Mouse (Mus musculus): ENCODE results near the gene Pih1d1. TPM values are rescaled to one million over a fixed set of nuclear protein-coding genes. Genes with fewer than 3 reads are reported as not detected.

The Pih1d1 gene
- polyA plus RNA-seq (2014; fragmentation: Illumina TruSeq; extraction: RNeasy Lipid Tissue Mini Kit (QIAGEN cat#74804); ENCODE audit: low read depth, low replicate concordance): 2.8 TPM

GRCm38 (mm10) chr7:45154096-45154992, at the start of gene Pih1d1, which contains the start of gene Aldh16a1:
Gene Pih1d1, plus strand, starts transcription at chr7:45154303.
Gene Aldh16a1, minus strand, starts transcription at chr7:45154584.

GRCm38 (mm10) chr7:45124224-45125143, 29.6 kb upstream of the Pih1d1 start, which contains the start of gene Rps11:
Gene Rps11, minus strand, starts transcription at chr7:45124439.

GRCm38 (mm10) chr7:45128624-45129246, 25.4 kb upstream of the Pih1d1 start, which contains the start of gene Rpl13a:
Gene Rpl13a, minus strand, starts transcription at chr7:45128761.

GRCm38 (mm10) chr7:45135993-45136567, 18.0 kb upstream of the Pih1d1 start, which contains the start of the genes Gm45713 and Flt3l:
Gene Gm45713, minus strand, starts transcription at chr7:45136231.
Gene Flt3l, minus strand, starts transcription at chr7:45136432.

GRCm38 (mm10) chr7:45163735-45164490, 9.8 kb downstream of the Pih1d1 start, which contains the start of gene Slc17a7:
Gene Slc17a7, plus strand, starts transcription at chr7:45163949.

GRCm38 (mm10) chr7:45179469-45179868, 25.4 kb downstream of the Pih1d1 start, which contains the start of gene Gfy:
Gene Gfy, minus strand, starts transcription at chr7:45179569.

GRCm38 (mm10) chr7:45180896-45181477, 26.9 kb downstream of the Pih1d1 start, which contains the start of gene Pth2:
Gene Pth2, plus strand, starts transcription at chr7:45180995.

GRCm38 (mm10) chr7:45204380-45205143, 50.5 kb downstream of the Pih1d1 start, which contains the start of gene Ccdc155:
Gene Ccdc155, minus strand, starts transcription at chr7:45204892.

Other genes starting within 250 kb of the Pih1d1 start
- gene Ap2a1, start 224.8 kb upstream of the Pih1d1 start, polyA plus RNA-seq (2014; fragmentation: Illumina TruSeq; extraction: RNeasy Lipid Tissue Mini Kit (QIAGEN cat#74804); ENCODE audit: low read depth, low replicate concordance): 23.6 TPM
- not detected for gene Tsks, start 211.1 kb upstream of the Pih1d1 start, polyA plus RNA-seq (2014; fragmentation: Illumina TruSeq; extraction: RNeasy Lipid Tissue Mini Kit (QIAGEN cat#74804); ENCODE audit: low read depth, low replicate concordance)
- 0.70 TPM for gene Cpt1c, start 179.5 kb upstream of the Pih1d1 start, polyA plus RNA-seq (2014; fragmentation: Illumina TruSeq; extraction: RNeasy Lipid Tissue Mini Kit (QIAGEN cat#74804); ENCODE audit: low read depth, low replicate concordance)
- 9.0 TPM for gene Prmt1, start 167.7 kb upstream of the Pih1d1 start, polyA plus RNA-seq (2014; fragmentation: Illumina TruSeq; extraction: RNeasy Lipid Tissue Mini Kit (QIAGEN cat#74804); ENCODE audit: low read depth, low replicate concordance)
- gene Irf3, start 156.7 kb upstream of the Pih1d1 start, polyA plus RNA-seq (2014; fragmentation: Illumina TruSeq; extraction: RNeasy Lipid Tissue Mini Kit (QIAGEN cat#74804); ENCODE audit: low read depth, low replicate concordance): 24.6 TPM
- gene Bcl2l12, start 155.6 kb upstream of the Pih1d1 start, polyA plus RNA-seq (2014; fragmentation: Illumina TruSeq; extraction: RNeasy Lipid Tissue Mini Kit (QIAGEN cat#74804); ENCODE audit: low read depth, low replicate concordance): not detected
- gene Scaf1, start 137.9 kb upstream of the Pih1d1 start, polyA plus RNA-seq (2014; fragmentation: Illumina TruSeq; extraction: RNeasy Lipid Tissue Mini Kit (QIAGEN cat#74804); ENCODE audit: low read depth, low replicate concordance): 4.1 TPM
- gene Rras, start 136.3 kb upstream of the Pih1d1 start, polyA plus RNA-seq (2014; fragmentation: Illumina TruSeq; extraction: RNeasy Lipid Tissue Mini Kit (QIAGEN cat#74804); ENCODE audit: low read depth, low replicate concordance): 5.8 TPM
- 0.41 TPM for gene Prr12, start 101.4 kb upstream of the Pih1d1 start, polyA plus RNA-seq (2014; fragmentation: Illumina TruSeq; extraction: RNeasy Lipid Tissue Mini Kit (QIAGEN cat#74804); ENCODE audit: low read depth, low replicate concordance)
- 7.3 TPM for gene Nosip, start 91.9 kb upstream of the Pih1d1 start, polyA plus RNA-seq (2014; fragmentation: Illumina TruSeq; extraction: RNeasy Lipid Tissue Mini Kit (QIAGEN cat#74804); ENCODE audit: low read depth, low replicate concordance)
- 3.9 TPM for gene Prrg2, start 91.6 kb upstream of the Pih1d1 start, polyA plus RNA-seq (2014; fragmentation: Illumina TruSeq; extraction: RNeasy Lipid Tissue Mini Kit (QIAGEN cat#74804); ENCODE audit: low read depth, low replicate concordance)
- not detected for gene Rcn3, start 62.1 kb upstream of the Pih1d1 start, polyA plus RNA-seq (2014; fragmentation: Illumina TruSeq; extraction: RNeasy Lipid Tissue Mini Kit (QIAGEN cat#74804); ENCODE audit: low read depth, low replicate concordance)
- 21.6 TPM for gene Fcgrt, start 50.5 kb upstream of the Pih1d1 start, polyA plus RNA-seq (2014; fragmentation: Illumina TruSeq; extraction: RNeasy Lipid Tissue Mini Kit (QIAGEN cat#74804); ENCODE audit: low read depth, low replicate concordance)
- gene Rps11, start 29.9 kb upstream of the Pih1d1 start, polyA plus RNA-seq (2014; fragmentation: Illumina TruSeq; extraction: RNeasy Lipid Tissue Mini Kit (QIAGEN cat#74804); ENCODE audit: low read depth, low replicate concordance): 313 TPM
- gene Rpl13a, start 25.5 kb upstream of the Pih1d1 start, polyA plus RNA-seq (2014; fragmentation: Illumina TruSeq; extraction: RNeasy Lipid Tissue Mini Kit (QIAGEN cat#74804); ENCODE audit: low read depth, low replicate concordance): 287 TPM
- gene Gm45713, start 18.1 kb upstream of the Pih1d1 start, polyA plus RNA-seq (2014; fragmentation: Illumina TruSeq; extraction: RNeasy Lipid Tissue Mini Kit (QIAGEN cat#74804); ENCODE audit: low read depth, low replicate concordance): not detected
- gene Flt3l, start 17.9 kb upstream of the Pih1d1 start, polyA plus RNA-seq (2014; fragmentation: Illumina TruSeq; extraction: RNeasy Lipid Tissue Mini Kit (QIAGEN cat#74804); ENCODE audit: low read depth, low replicate concordance): 11.4 TPM
- gene Aldh16a1, start 281 bp downstream of the Pih1d1 start, polyA plus RNA-seq (2014; fragmentation: Illumina TruSeq; extraction: RNeasy Lipid Tissue Mini Kit (QIAGEN cat#74804); ENCODE audit: low read depth, low replicate concordance): 2.0 TPM
- gene Slc17a7, start 9.6 kb downstream of the Pih1d1 start, polyA plus RNA-seq (2014; fragmentation: Illumina TruSeq; extraction: RNeasy Lipid Tissue Mini Kit (QIAGEN cat#74804); ENCODE audit: low read depth, low replicate concordance): not detected
- gene Gfy, start 25.3 kb downstream of the Pih1d1 start, polyA plus RNA-seq (2014; fragmentation: Illumina TruSeq; extraction: RNeasy Lipid Tissue Mini Kit (QIAGEN cat#74804); ENCODE audit: low read depth, low replicate concordance): not detected
- not detected for gene Pth2, start 26.7 kb downstream of the Pih1d1 start, polyA plus RNA-seq (2014; fragmentation: Illumina TruSeq; extraction: RNeasy Lipid Tissue Mini Kit (QIAGEN cat#74804); ENCODE audit: low read depth, low replicate concordance)
- gene Ccdc155, start 50.6 kb downstream of the Pih1d1 start, polyA plus RNA-seq (2014; fragmentation: Illumina TruSeq; extraction: RNeasy Lipid Tissue Mini Kit (QIAGEN cat#74804); ENCODE audit: low read depth, low replicate concordance): not detected
- not detected for gene Dkkl1, start 57.8 kb downstream of the Pih1d1 start, polyA plus RNA-seq (2014; fragmentation: Illumina TruSeq; extraction: RNeasy Lipid Tissue Mini Kit (QIAGEN cat#74804); ENCODE audit: low read depth, low replicate concordance)
- gene Tead2, start 61.5 kb downstream of the Pih1d1 start, polyA plus RNA-seq (2014; fragmentation: Illumina TruSeq; extraction: RNeasy Lipid Tissue Mini Kit (QIAGEN cat#74804); ENCODE audit: low read depth, low replicate concordance): 2.2 TPM
- 0.52 TPM for gene Cd37, start 84.8 kb downstream of the Pih1d1 start, polyA plus RNA-seq (2014; fragmentation: Illumina TruSeq; extraction: RNeasy Lipid Tissue Mini Kit (QIAGEN cat#74804); ENCODE audit: low read depth, low replicate concordance)
- not detected for gene Slc6a16, start 86.8 kb downstream of the Pih1d1 start, polyA plus RNA-seq (2014; fragmentation: Illumina TruSeq; extraction: RNeasy Lipid Tissue Mini Kit (QIAGEN cat#74804); ENCODE audit: low read depth, low replicate concordance)
- not detected for gene Slc6a21, start 123.2 kb downstream of the Pih1d1 start, polyA plus RNA-seq (2014; fragmentation: Illumina TruSeq; extraction: RNeasy Lipid Tissue Mini Kit (QIAGEN cat#74804); ENCODE audit: low read depth, low replicate concordance)
- gene Trpm4, start 179.5 kb downstream of the Pih1d1 start, polyA plus RNA-seq (2014; fragmentation: Illumina TruSeq; extraction: RNeasy Lipid Tissue Mini Kit (QIAGEN cat#74804); ENCODE audit: low read depth, low replicate concordance): 0.29 TPM
- gene Hrc, start 181.0 kb downstream of the Pih1d1 start, polyA plus RNA-seq (2014; fragmentation: Illumina TruSeq; extraction: RNeasy Lipid Tissue Mini Kit (QIAGEN cat#74804); ENCODE audit: low read depth, low replicate concordance): 0.87 TPM
- gene Ppfia3, start 212.7 kb downstream of the Pih1d1 start, polyA plus RNA-seq (2014; fragmentation: Illumina TruSeq; extraction: RNeasy Lipid Tissue Mini Kit (QIAGEN cat#74804); ENCODE audit: low read depth, low replicate concordance): not detected
- not detected for gene Lin7b, start 216.3 kb downstream of the Pih1d1 start, polyA plus RNA-seq (2014; fragmentation: Illumina TruSeq; extraction: RNeasy Lipid Tissue Mini Kit (QIAGEN cat#74804); ENCODE audit: low read depth, low replicate concordance)
- 77.1 TPM for gene Snrnp70, start 241.4 kb downstream of the Pih1d1 start, polyA plus RNA-seq (2014; fragmentation: Illumina TruSeq; extraction: RNeasy Lipid Tissue Mini Kit (QIAGEN cat#74804); ENCODE audit: low read depth, low replicate concordance)

Measured in adrenal gland, adult 10 weeks (tissue).